Mouse (Mus musculus): ENCODE measurements around the gene Nfx1. TPM values are rescaled to one million over a fixed set of nuclear protein-coding genes. Genes with fewer than 3 reads are reported as not detected.
A peak's percentile ranks its signal among the peaks of the same experiment; 100 is the strongest.

Gene Nfx1
- polyA plus RNA-seq, 1 experiment from 2014 or later: 106 TPM

DNA sequence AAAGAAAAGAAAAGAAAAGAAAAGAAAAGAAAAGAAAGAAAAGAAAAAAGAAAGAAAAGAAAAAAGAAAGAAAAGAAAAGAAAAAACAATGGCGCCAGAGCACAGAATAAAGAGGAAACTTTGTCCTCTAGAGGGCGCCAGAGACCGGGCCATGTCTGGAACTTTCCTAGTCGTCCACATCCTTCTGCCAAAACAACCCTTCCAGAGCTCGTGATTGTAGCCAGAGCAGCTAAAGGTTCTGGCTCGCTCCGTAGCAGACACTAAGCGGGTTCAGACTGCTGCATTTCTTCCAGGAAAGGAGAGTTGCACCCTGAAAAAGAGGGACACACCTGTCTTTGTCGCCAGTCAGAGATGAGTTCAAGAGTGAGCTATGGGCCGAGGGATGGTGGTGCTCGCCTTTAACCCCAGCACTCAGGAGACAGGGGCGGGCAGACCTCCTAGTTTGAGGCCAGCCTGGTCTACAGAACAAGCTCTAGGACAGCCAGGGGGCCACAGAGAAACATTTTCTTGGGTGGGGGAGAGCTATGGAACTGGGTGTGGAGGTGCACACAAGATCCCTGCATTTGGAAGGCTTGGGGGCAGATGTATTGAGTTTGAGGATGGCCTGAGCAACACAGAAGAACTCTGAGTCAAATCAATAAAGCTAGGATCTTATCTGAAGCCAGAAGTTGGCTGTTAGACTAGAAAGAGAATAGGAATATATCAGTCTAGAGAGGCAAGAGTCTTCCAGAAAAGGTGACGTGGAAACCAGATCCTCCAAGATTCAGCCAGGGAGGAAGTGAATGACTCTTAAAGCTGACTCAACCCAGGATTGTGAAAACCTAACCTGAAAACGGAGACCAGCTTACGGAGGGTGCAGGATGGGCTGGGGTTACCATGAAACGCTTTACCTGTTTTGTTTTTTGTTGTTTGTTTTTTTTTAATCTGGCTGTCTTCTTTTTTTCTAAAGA lies 80.3 kb downstream of the Nfx1 start:
- Histone ChIP-seq H3K4me1 (peaks cover 16% of the 10 kb centered on the region), H3K4me3 (no peak overlapping the region), H3K9ac (peak overlapping the region; percentile 58; the same call in 1 of the 2 replicates), H3K36me3 (no peaks in the 10 kb centered on the region), H3K27me3 (no peaks in the 10 kb centered on the region), H3K9me3 (no peaks in the 10 kb centered on the region), H3K27ac (no peak overlapping the region), H3K4me2 (replicated peaks) (peak overlapping the region; percentile 52)
- peak; percentile 73; the same call in 1 of the 2 replicates for ATAC-seq (ENCODE audit: low FRiP score, low read depth)
- WGBS: 33% methylated on average over 16 of the region's 16 CpGs

DNA sequence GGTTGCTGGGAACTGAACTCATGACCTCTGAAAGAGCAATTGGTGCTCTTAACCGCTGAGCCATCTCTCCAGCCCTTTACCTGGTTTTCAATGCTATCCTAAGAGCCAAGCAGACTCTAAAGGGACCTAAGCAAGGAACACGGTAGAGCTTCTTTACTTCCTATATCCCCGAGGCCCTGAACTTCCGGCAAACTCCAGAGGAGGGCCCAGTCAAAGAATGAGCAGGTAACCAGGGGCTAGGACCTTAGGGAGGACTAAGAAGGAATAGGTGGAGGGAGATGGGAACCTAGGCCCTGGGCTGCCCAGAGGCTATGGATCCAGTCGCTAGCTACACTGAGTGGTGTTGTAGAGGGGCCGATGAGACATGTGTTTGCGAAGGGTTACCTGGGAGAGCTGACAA lies 81.1 kb downstream of the Nfx1 start:
- no peak for ATAC-seq (ENCODE audit: low FRiP score, low read depth)
- no peak overlapping the region for H3K27ac ChIP-seq
- no peak overlapping the region for H3K4me2 ChIP-seq (replicated peaks)
- H3K27me3 ChIP-seq: no peaks in the 10 kb centered on the region
- no peaks in the 10 kb centered on the region for H3K9me3 ChIP-seq
- WGBS: 81% methylated on average over 7 of the region's 7 CpGs
- no peak overlapping the region for H3K9ac ChIP-seq
- no peak overlapping the region for H3K4me3 ChIP-seq
- H3K36me3 ChIP-seq: no peaks in the 10 kb centered on the region
- H3K4me1 ChIP-seq: peaks cover 18% of the 10 kb centered on the region

DNA sequence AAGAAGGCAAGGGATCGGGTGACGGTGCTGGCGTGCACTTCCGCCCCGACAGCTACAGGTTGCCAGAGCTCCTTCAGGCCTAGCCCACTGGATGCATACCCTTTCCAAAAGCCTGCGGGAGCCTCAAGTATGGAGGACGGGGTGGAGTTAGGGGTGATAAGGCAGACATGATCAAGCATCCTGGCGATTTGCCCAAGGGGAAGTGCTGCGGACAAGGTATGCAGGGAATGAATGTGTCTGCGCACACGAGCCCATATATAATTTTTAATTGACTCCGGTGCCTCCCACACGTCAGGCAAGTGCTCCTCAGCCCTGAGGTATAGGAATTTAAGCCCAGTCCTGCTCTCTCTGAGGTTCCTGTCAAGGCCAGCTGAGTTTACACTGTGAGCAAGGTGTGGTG lies 84.4 kb downstream of the Nfx1 start:
- Histone ChIP-seq H3K27me3 (no peaks in the 10 kb centered on the region), H3K27ac (peak overlapping the region; percentile 39; the same call in 1 of the 2 replicates), H3K36me3 (no peaks in the 10 kb centered on the region), H3K4me2 (replicated peaks) (0 out of 2 replicates have a peak overlapping the region, but pooled peaks have one; percentile 16), H3K9ac (no peak overlapping the region), H3K4me1 (peaks cover 18% of the 10 kb centered on the region; the same call in 1 of the 2 replicates), H3K4me3 (no peak overlapping the region), H3K9me3 (no peaks in the 10 kb centered on the region)
- WGBS: 50% methylated on average over 13 of the region's 13 CpGs
- ATAC-seq (ENCODE audit: low FRiP score, low read depth): 0 out of 2 replicates have a peak, but pooled peaks have one; percentile 34

DNA sequence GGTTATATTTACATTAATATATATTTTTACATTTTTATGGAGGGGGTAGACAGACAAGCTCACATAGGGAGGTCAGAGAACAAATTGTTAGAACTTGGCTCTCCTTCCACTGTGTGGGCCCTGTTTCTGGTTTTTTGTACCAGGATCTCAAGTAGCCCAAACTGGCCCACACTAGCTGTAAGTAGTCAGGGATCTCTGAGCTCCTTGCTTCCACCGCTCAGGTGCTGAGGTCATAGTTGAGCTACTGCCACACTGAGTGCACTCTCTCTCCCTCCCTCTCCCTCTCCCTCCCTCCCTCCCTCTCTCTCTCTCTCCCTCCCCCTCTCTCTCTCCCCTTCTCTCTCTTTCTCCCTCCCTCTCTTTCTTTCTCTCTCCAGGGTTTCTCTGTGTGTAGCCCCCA lies 85.5 kb downstream of the Nfx1 start:
- no peak overlapping the region for H3K4me2 ChIP-seq (replicated peaks)
- no peak overlapping the region for H3K4me3 ChIP-seq
- H3K4me1 ChIP-seq: peaks cover 18% of the 10 kb centered on the region; the same call in 1 of the 2 replicates
- no peak overlapping the region for H3K27ac ChIP-seq
- no peaks in the 10 kb centered on the region for H3K36me3 ChIP-seq
- no peak overlapping the region for H3K9ac ChIP-seq
- no peak for ATAC-seq (ENCODE audit: low FRiP score, low read depth)
- no peaks in the 10 kb centered on the region for H3K27me3 ChIP-seq
- 44% methylated on average over 1 of the region's 1 CpGs for WGBS
- no peaks in the 10 kb centered on the region for H3K9me3 ChIP-seq

DNA sequence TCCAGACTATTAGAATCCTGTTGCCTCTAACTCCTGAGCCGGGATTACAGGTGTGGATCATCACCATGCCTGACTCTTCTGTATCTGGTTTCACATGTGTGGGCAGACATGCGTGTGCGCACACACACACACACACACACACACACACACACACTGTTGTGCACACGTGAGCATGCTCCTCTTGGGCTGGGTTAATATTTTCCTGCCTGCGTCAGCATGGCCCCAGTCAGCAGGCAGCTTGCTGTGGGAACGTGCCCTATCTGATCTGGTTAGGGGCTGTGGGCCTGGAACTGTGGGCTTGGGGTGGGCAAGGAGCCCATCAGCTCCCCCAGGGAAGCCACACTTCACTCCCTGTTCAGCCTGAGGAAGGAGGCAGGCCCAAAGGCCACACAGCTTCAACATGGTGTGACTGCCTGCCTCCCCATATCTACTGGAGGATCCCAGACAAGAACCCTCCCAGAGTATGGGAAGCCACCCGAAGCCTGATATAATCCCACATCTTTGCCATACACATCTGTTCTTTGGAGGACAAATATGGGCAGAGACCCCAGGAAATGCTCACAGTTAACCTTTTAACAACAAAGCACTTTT lies 86.1 kb downstream of the Nfx1 start:
- no peak for ATAC-seq (ENCODE audit: low FRiP score, low read depth)
- WGBS: 75% methylated on average over 7 of the region's 7 CpGs
- no peak overlapping the region for H3K9ac ChIP-seq
- no peak overlapping the region for H3K4me3 ChIP-seq
- no peaks in the 10 kb centered on the region for H3K27me3 ChIP-seq
- H3K27ac ChIP-seq: no peak overlapping the region
- no peaks in the 10 kb centered on the region for H3K36me3 ChIP-seq
- H3K4me2 ChIP-seq (replicated peaks): no peak overlapping the region
- H3K9me3 ChIP-seq: no peaks in the 10 kb centered on the region
- peaks cover 18% of the 10 kb centered on the region; the same call in 1 of the 2 replicates for H3K4me1 ChIP-seq

DNA sequence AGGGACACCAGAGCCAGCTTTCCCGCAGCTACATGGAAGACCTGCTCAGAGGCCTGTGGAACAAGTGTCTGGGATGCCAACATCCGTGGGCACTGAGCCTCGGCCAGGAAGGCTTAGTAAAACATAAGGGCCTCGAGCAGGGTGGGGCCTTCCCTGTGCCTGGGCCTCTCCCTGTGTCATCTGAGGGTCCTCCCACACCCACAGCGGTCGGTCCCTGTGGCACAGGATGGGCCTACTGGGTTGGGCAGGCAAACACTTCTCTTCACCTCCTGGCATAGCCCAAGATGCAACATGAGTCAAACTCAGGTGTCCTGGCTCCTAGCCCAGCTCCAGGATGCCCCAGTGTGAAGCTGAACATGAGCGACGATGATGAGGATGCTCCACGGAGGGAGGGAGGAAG lies 86.7 kb downstream of the Nfx1 start:
- Histone ChIP-seq H3K9me3 (no peaks in the 10 kb centered on the region), H3K4me2 (replicated peaks) (no peak overlapping the region), H3K27ac (no peak overlapping the region), H3K36me3 (no peaks in the 10 kb centered on the region), H3K27me3 (0 out of 2 replicates have a peak, but pooled peaks cover 2% of the 10 kb centered on the region), H3K4me1 (peaks cover 18% of the 10 kb centered on the region; the same call in 1 of the 2 replicates), H3K9ac (no peak overlapping the region), H3K4me3 (no peak overlapping the region)
- 69% methylated on average over 8 of the region's 9 CpGs for WGBS
- no peak for ATAC-seq (ENCODE audit: low FRiP score, low read depth)

DNA sequence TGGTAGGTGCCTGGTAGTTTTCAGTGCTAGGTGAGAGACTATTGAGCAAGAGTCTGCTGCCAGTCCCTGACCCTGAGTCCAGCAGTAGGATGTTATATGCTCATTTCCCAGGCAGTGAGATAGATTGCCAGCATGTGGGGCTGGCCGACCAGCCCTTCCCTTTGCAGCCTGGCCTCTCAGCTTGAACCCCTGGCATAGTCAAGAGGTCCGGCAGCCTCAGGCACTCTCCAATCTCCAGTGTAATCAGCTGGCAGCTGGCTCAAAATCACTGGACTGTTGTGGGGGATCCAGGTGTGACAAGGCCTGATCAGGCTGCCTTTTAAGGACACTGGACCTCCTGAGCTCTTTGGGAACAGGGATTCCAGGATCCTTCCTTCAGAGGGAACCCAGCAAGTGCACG lies 92.6 kb downstream of the Nfx1 start:
- ATAC-seq (ENCODE audit: low FRiP score, low read depth): no peak

DNA sequence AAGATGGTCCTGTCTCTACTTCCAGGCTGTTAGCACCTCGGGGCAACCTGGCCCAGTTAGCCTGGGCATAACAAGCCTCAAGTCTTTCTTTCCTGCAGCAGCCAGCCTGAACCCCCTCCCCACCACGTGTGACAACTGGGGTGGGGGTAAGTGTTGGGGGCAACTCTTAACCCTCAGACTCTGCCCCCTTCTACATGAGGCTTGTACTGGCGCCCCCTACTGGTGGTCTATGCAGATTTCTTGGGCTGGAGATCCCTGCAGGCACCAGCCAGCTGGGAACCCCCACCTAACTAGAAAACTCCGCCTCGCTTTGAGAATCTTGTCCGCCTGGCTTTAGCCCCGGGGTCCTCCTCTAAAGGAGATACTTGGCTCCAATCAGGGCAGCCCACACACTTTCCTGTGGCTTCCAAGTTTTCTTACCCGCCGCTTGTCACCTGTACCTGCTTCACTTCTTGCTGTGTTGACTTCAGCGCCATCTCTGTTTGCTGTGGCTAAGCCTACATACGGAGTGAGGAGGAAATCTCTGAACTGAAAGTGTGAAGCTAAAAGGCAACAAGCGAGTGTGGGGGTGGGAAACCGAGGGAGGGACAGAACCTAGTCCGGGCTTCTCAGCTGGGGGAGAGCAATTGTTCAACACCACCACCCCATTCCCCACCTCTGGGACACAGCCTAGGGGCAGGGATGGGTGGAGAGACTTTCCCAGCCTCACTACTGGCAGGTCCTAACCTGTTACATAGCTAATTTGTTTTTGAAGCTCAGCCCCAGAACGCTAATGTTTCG lies 93.4 kb downstream of the Nfx1 start:
- ATAC-seq (ENCODE audit: low FRiP score, low read depth): peak; percentile 50; the same call in 1 of the 2 replicates
- H3K27me3 ChIP-seq: peaks cover 2% of the 10 kb centered on the region
- H3K4me1 ChIP-seq: 0 out of 2 replicates have a peak, but pooled peaks cover 3% of the 10 kb centered on the region
- H3K9me3 ChIP-seq: no peaks in the 10 kb centered on the region
- H3K4me2 ChIP-seq (replicated peaks): peak overlapping the region; percentile 42
- H3K27ac ChIP-seq: no peak overlapping the region; the same call in 1 of the 2 replicates
- no peak overlapping the region for H3K4me3 ChIP-seq
- no peaks in the 10 kb centered on the region for H3K36me3 ChIP-seq
- H3K9ac ChIP-seq: 0 out of 2 replicates have a peak overlapping the region, but pooled peaks have one; percentile 2
- 17% methylated on average over 16 of the region's 16 CpGs for WGBS

More for the DNA sequence above, 92.6 kb downstream of the Nfx1 start:
- H3K27me3 ChIP-seq: peaks cover 2% of the 10 kb centered on the region
- H3K4me2 ChIP-seq (replicated peaks): no peak overlapping the region
- no peak overlapping the region for H3K27ac ChIP-seq
- H3K36me3 ChIP-seq: no peaks in the 10 kb centered on the region
- H3K4me3 ChIP-seq: no peak overlapping the region
- H3K9me3 ChIP-seq: no peaks in the 10 kb centered on the region
- 0 out of 2 replicates have a peak overlapping the region, but pooled peaks have one; percentile 2 for H3K9ac ChIP-seq
- WGBS: 42% methylated on average over 3 of the region's 3 CpGs
- 0 out of 2 replicates have a peak, but pooled peaks cover 3% of the 10 kb centered on the region for H3K4me1 ChIP-seq

DNA sequence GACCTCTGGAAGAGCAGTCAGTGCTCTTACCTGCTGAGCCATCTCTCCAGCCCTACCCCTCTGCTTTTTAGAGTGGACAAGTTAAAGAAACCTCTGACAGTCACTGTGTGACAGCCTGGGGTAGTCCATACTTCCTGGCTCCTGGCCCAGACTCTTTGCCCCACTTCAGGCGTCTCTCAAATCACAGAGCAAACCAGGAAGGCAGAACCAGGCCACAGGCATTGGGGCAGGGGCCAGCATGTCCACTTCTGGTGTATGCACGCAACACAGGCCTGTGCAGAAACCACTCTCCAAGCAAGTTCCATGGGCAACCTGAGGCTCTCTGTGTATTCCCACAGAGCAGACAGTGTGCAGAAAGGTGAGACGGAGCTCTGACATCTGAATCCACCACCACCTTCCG lies 94.5 kb downstream of the Nfx1 start:
- Histone ChIP-seq H3K36me3 (no peaks in the 10 kb centered on the region), H3K4me1 (0 out of 2 replicates have a peak, but pooled peaks cover 3% of the 10 kb centered on the region), H3K9me3 (no peaks in the 10 kb centered on the region), H3K4me3 (no peak overlapping the region), H3K4me2 (replicated peaks) (no peak overlapping the region), H3K27ac (no peak overlapping the region), H3K27me3 (peaks cover 2% of the 10 kb centered on the region), H3K9ac (no peak overlapping the region)
- ATAC-seq (ENCODE audit: low FRiP score, low read depth): no peak
- 84% methylated on average over 4 of the region's 4 CpGs for WGBS

DNA sequence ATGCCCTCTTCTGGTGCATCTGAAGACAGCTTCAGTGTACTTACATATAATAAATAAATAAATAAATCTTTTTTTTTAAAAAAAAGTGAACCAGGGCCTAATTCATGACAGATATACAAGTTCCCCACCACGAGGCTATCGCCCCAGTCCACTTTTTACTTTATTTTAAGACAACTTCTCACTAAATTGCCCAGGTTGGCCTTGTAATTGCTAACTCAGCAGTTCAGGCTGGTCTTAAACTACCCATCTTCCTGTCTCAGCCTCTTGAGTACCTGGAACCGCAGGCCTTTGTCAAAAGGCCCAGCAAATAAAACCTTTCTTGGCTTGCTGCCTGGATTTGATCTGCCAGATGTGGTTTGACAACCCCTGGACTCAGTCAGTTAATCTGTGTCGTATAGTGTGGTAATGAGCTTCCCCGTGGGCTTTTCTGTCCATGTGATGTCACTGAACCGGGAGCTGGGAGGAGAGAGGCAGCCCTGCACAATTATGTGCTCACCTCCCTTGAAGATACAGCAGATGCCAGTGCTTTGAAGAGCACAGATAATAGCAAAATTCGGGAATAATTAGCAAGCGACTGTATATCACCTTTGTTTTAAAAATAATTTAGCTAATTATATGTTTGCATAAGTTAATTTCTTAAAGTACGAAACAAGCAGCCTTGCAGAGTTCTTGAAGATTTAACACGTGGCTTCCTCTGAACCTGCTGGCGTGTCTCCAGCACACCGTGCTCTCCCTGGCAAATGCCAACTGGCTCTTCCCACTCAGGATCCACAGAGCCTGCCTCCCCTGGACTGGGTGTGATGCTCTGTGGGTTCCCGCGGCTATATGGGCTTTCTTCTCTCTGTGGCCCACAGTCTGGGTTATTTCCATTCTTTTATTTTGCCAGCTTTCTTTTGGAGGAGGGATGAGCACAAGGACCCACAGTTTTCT lies 101.1 kb downstream of the Nfx1 start:
- Histone ChIP-seq H3K9me3 (no peaks in the 10 kb centered on the region), H3K27me3 (no peaks in the 10 kb centered on the region), H3K4me2 (replicated peaks) (no peak overlapping the region), H3K9ac (no peak overlapping the region), H3K4me1 (0 out of 2 replicates have a peak, but pooled peaks cover 3% of the 10 kb centered on the region), H3K4me3 (no peak overlapping the region), H3K27ac (no peak overlapping the region), H3K36me3 (no peaks in the 10 kb centered on the region)
- ATAC-seq (ENCODE audit: low FRiP score, low read depth): peak; percentile 36; the same call in 1 of the 2 replicates
- 61% methylated on average over 14 of the region's 14 CpGs for WGBS

Measured in limb, embryonic 13.5 days (tissue).